Mouse (Mus musculus): ENCODE results near the gene Jarid2. TPM values are rescaled to one million over a fixed set of nuclear protein-coding genes. Genes with fewer than 3 reads are reported as not detected.

Jarid2 gene
- polyA plus RNA-seq, 1 experiment: 0.74 TPM

GRCm38 (mm10) chr13:44735088-44735690 lies 5.9 kb downstream of the Jarid2 start:
- peaks cover 35% of the 10 kb centered on the region for H3K4me1 ChIP-seq (ENCODE audit: control insufficient read depth)

GRCm38 (mm10) chr13:44737297-44737696 lies 8.0 kb downstream of the Jarid2 start:
- Histone ChIP-seq H3K36me3 (ENCODE audit: control insufficient read depth) (peaks cover 5% of the 10 kb centered on the region), H3K27me3 (ENCODE audit: control insufficient read depth) (no peaks in the 10 kb centered on the region), H3K9me3 (ENCODE audit: control insufficient read depth, low read length) (no peaks in the 10 kb centered on the region), H3K4me1 (ENCODE audit: control insufficient read depth) (peaks cover 30% of the 10 kb centered on the region), H3K4me3 (replicated peaks) (no peak overlapping the region)
- no peak for TF ChIP-seq GATA1 (IDR thresholded peaks at IDR 0.05; ENCODE audit: low read length)
- TF ChIP-seq TAL1 (IDR thresholded peaks at IDR 0.05; ENCODE audit: low read length): no peak

More at GRCm38 (mm10) chr13:44735088-44735690, 5.9 kb downstream of the Jarid2 start:
- Histone ChIP-seq H3K9me3 (ENCODE audit: control insufficient read depth, low read length) (no peaks in the 10 kb centered on the region), H3K4me3 (replicated peaks) (no peak overlapping the region), H3K27me3 (ENCODE audit: control insufficient read depth) (no peaks in the 10 kb centered on the region), H3K36me3 (ENCODE audit: control insufficient read depth) (peaks cover 5% of the 10 kb centered on the region)
- TF ChIP-seq GATA1 (IDR thresholded peaks at IDR 0.05; ENCODE audit: low read length) (no peak), TAL1 (IDR thresholded peaks at IDR 0.05; ENCODE audit: low read length) (no peak)

GRCm38 (mm10) chr13:44751780-44752179 lies 22.5 kb downstream of the Jarid2 start:
- TF ChIP-seq GATA1 (IDR thresholded peaks at IDR 0.05; ENCODE audit: low read length) (no peak), TAL1 (IDR thresholded peaks at IDR 0.05; ENCODE audit: low read length) (no peak)
- no peak overlapping the region for H3K4me3 ChIP-seq (replicated peaks)
- no peaks in the 10 kb centered on the region for H3K9me3 ChIP-seq (ENCODE audit: control insufficient read depth, low read length)
- H3K27me3 ChIP-seq (ENCODE audit: control insufficient read depth): no peaks in the 10 kb centered on the region
- 0 out of 2 replicates have a peak, but pooled peaks cover 3% of the 10 kb centered on the region for H3K4me1 ChIP-seq (ENCODE audit: control insufficient read depth)
- no peaks in the 10 kb centered on the region for H3K36me3 ChIP-seq (ENCODE audit: control insufficient read depth)

- H3K27me3 ChIP-seq (ENCODE audit: control insufficient read depth): no peaks in the 10 kb centered on the region
- no peaks in the 10 kb centered on the region for H3K4me1 ChIP-seq (ENCODE audit: control insufficient read depth)
- H3K36me3 ChIP-seq (ENCODE audit: control insufficient read depth): no peaks in the 10 kb centered on the region
- no peak overlapping the region for H3K4me3 ChIP-seq (replicated peaks)
- H3K9me3 ChIP-seq (ENCODE audit: control insufficient read depth, low read length): no peaks in the 10 kb centered on the region
- TF ChIP-seq TAL1 (IDR thresholded peaks at IDR 0.05; ENCODE audit: low read length) (no peak), GATA1 (IDR thresholded peaks at IDR 0.05; ENCODE audit: low read length) (no peak)
These were observed 23.9 kb downstream of the Jarid2 start for GRCm38 (mm10) chr13:44753206-44753605.

- Histone ChIP-seq H3K4me1 (ENCODE audit: control insufficient read depth) (no peaks in the 10 kb centered on the region; the same call in 1 of the 2 replicates), H3K36me3 (ENCODE audit: control insufficient read depth) (no peaks in the 10 kb centered on the region), H3K27me3 (ENCODE audit: control insufficient read depth) (no peaks in the 10 kb centered on the region), H3K9me3 (ENCODE audit: control insufficient read depth, low read length) (no peaks in the 10 kb centered on the region), H3K4me3 (replicated peaks) (no peak overlapping the region)
- no peak for TF ChIP-seq TAL1 (IDR thresholded peaks at IDR 0.05; ENCODE audit: low read length)
- no peak for TF ChIP-seq GATA1 (IDR thresholded peaks at IDR 0.05; ENCODE audit: low read length)
These were observed 26.2 kb downstream of the Jarid2 start for GRCm38 (mm10) chr13:44755434-44755833.

- Histone ChIP-seq H3K27me3 (ENCODE audit: control insufficient read depth) (no peaks in the 10 kb centered on the region), H3K9me3 (ENCODE audit: control insufficient read depth, low read length) (no peaks in the 10 kb centered on the region), H3K4me3 (replicated peaks) (no peak overlapping the region), H3K4me1 (ENCODE audit: control insufficient read depth) (no peaks in the 10 kb centered on the region; the same call in none of the 2 replicates), H3K36me3 (ENCODE audit: control insufficient read depth) (no peaks in the 10 kb centered on the region)
- TF ChIP-seq GATA1 (IDR thresholded peaks at IDR 0.05; ENCODE audit: low read length) (no peak), TAL1 (IDR thresholded peaks at IDR 0.05; ENCODE audit: low read length) (no peak)
These were observed 29.5 kb downstream of the Jarid2 start for GRCm38 (mm10) chr13:44758750-44759149.

- Histone ChIP-seq H3K9me3 (ENCODE audit: control insufficient read depth, low read length) (no peaks in the 10 kb centered on the region), H3K27me3 (ENCODE audit: control insufficient read depth) (no peaks in the 10 kb centered on the region), H3K4me3 (replicated peaks) (no peak overlapping the region), H3K4me1 (ENCODE audit: control insufficient read depth) (no peaks in the 10 kb centered on the region; the same call in none of the 2 replicates), H3K36me3 (ENCODE audit: control insufficient read depth) (no peaks in the 10 kb centered on the region)
- TF ChIP-seq GATA1 (IDR thresholded peaks at IDR 0.05; ENCODE audit: low read length) (no peak), TAL1 (IDR thresholded peaks at IDR 0.05; ENCODE audit: low read length) (no peak)
These were observed 31.5 kb downstream of the Jarid2 start for GRCm38 (mm10) chr13:44760761-44761160.

- Histone ChIP-seq H3K36me3 (ENCODE audit: control insufficient read depth) (no peaks in the 10 kb centered on the region), H3K4me3 (replicated peaks) (no peak overlapping the region), H3K9me3 (ENCODE audit: control insufficient read depth, low read length) (no peaks in the 10 kb centered on the region), H3K4me1 (ENCODE audit: control insufficient read depth) (no peaks in the 10 kb centered on the region; the same call in none of the 2 replicates), H3K27me3 (ENCODE audit: control insufficient read depth) (no peaks in the 10 kb centered on the region)
- no peak for TF ChIP-seq TAL1 (IDR thresholded peaks at IDR 0.05; ENCODE audit: low read length)
- no peak for TF ChIP-seq GATA1 (IDR thresholded peaks at IDR 0.05; ENCODE audit: low read length)
These were observed 33.8 kb downstream of the Jarid2 start for GRCm38 (mm10) chr13:44763068-44763467.

GRCm38 (mm10) chr13:44767751-44768150 lies 38.5 kb downstream of the Jarid2 start:
- Histone ChIP-seq H3K4me1 (ENCODE audit: control insufficient read depth) (no peaks in the 10 kb centered on the region), H3K27me3 (ENCODE audit: control insufficient read depth) (no peaks in the 10 kb centered on the region), H3K9me3 (ENCODE audit: control insufficient read depth, low read length) (no peaks in the 10 kb centered on the region), H3K4me3 (replicated peaks) (no peak overlapping the region), H3K36me3 (ENCODE audit: control insufficient read depth) (no peaks in the 10 kb centered on the region; the same call in 1 of the 2 replicates)
- TF ChIP-seq GATA1 (IDR thresholded peaks at IDR 0.05; ENCODE audit: low read length) (no peak), TAL1 (IDR thresholded peaks at IDR 0.05; ENCODE audit: low read length) (no peak)

All from erythroblast, embryonic 14.5 days (primary cell).